Mouse (Mus musculus) liver, adult 2 months (tissue): Measurements from ENCODE around the gene Dnajb13.

ENCODE experiments used
- CTCF ChIP-seq: fragments of 200-500 bp; IDR thresholded peaks from 2 replicates; pipeline ENCODE4 v1.5.1; 2011; ENCODE audit warnings: low read depth, low read length, control low read depth
- POLR2A ChIP-seq: fragments of 200-500 bp; IDR thresholded peaks from 2 replicates; pipeline ENCODE4 v1.6.1; 2011; ENCODE audit warnings: low read length, control low read depth; ENCODE audit not compliant: insufficient read depth; ENCODE audit errors: extremely low read depth

DNA sequence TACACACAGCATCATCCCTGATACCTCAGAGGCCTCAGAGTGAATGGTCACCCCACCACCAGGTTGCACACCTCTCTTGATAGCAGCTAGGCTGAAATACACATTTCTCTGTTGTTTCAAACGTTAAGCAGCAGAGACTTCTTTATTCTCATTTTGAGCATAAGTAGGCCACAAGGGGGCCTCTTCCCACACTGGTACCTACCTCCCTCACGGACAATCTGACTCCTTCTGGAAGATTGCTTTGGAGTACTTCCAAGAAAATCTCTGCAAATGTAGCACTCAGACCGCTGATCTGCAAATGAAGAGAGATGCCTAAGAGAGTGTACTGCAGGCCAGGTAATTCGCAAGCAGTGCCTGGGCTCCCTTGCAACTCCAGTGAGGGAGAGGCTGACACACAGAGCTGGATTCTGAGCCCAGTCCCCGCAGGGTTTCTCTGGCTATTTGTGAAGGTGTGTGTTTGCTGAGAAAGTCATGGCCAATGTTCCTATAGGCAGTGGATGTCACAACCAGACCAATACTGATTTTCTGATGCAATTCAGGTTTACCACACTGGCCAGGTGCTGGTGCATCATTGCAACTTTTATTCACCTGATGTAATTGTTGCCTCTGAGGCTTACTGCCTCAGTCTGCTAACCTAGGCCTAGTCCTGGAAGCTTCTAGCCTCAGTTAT is 35.7 kb upstream of the Dnajb13 start:
- TF ChIP-seq POLR2A (no peak), CTCF (no peak)
